Mouse (Mus musculus): ENCODE measurements around the gene Rab3a.

DNA sequence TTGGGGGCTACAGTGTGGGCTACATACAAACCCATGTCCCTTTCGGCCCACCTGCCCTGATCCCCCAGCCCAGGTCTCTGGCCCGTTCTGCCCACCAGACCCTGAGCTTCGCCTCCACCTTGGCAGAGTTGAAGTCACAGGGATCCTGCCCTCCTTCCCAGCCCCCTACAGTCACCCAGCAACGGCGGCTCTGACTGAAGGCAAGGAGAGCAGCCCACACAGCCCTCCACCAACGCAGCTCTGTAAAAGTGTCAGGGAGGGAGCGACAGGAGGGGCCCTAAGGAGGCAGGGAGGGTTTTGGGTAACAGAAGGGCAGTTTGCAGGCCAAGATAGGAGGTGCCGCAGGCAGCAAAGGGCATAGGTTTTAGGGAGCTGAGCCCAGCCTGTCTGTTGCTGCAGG is 36.4 kb downstream of the Rab3a start:
- TF ChIP-seq CTCF (IDR thresholded peaks at IDR 0.05; ENCODE audit: low read depth, low read length) (no peak), POLR2A (IDR thresholded peaks at IDR 0.05; ENCODE audit: extremely low read depth, insufficient read depth, low read length) (no peak)
